In the genomic region with DNA sequence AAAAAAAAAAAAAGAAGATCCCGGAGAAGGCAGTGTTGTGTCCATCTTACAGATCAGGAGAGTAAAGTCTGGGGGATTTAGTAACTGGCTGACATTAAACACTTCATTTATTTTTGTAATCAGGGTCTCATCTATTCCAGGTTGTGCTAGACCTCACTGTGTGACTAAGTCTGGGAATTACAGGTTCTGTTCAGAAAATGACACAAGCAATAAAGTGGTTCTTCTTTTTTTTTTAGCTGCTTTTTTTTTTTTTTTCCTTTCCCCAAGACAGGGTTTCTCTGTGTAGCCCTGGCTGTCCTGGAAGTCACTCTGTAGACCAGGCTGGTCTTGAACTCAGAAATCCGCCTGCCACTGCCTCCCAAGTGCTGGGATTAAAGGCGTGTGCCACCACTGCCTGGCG, we compare ENCODE assay signal across 20 mouse cellular contexts. TPM values are rescaled to one million over a fixed set of nuclear protein-coding genes. Genes with fewer than 3 reads are reported as not detected.
A peak's percentile ranks its signal among the peaks of the same experiment; 100 is the strongest.
DNase-seq lines count a peak whose midpoint lies in the region; ATAC-seq and TF ChIP-seq lines count a peak whose summit lies in the region.
"Not testable (repeated sequence)": the region's sequence is repeated elsewhere in the genome, so short reads cannot be mapped to it uniquely, and the experiment has no call there.
"Had no signal": no experiment of that assay in that cellular context is flagged by ENCODE, and none has a peak within 500 bp of the region (broad histone marks: within the 10 kb centered on the region; RNA-seq: fewer than 3 reads in every experiment).

No protein-coding gene starts in this region.

- TF ChIP-seq CTCF in CH12.LX (conservative IDR thresholded peaks at IDR 0.05 in 1 of 2, IDR thresholded peaks at IDR 0.05 in 1 of 2; ENCODE audit: low read depth in 2 of 2, low read length in 2 of 2); MEL (IDR thresholded peaks at IDR 0.05 in 2 of 3, conservative IDR thresholded peaks at IDR 0.05 in 1 of 3; ENCODE audit: control insufficient read depth in 1 of 3, insufficient read depth in 1 of 3, low read depth in 2 of 3, low read length in 3 of 3, poor library complexity in 1 of 3, severe bottlenecking in 1 of 3); bone marrow macrophage, adult 2 months (IDR thresholded peaks at IDR 0.05; ENCODE audit: low read depth, low read length): not testable (repeated sequence)

- 89% methylated on average over 4 of the region's 4 CpGs for WGBS in intestine, embryonic 14.5 days
- WGBS in macrophage (ENCODE audit: missing documents), result 80% methylated on average over 3 of the region's 4 CpGs
- 89% methylated on average over 4 of the region's 4 CpGs for WGBS in stomach, embryonic 14.5 days
- 90% methylated on average over 4 of the region's 4 CpGs for WGBS in stomach, embryonic 16.5 days

- H3K4me3 ChIP-seq in CH12.LX (replicated peaks in 1 of 3; ENCODE audit: low read depth in 2 of 3, low read length in 2 of 3, poor library complexity in 1 of 3); MEL (ENCODE audit: control insufficient read depth in 1 of 2, insufficient read depth in 1 of 2, low read depth in 2 of 2, low read length in 2 of 2); bone marrow macrophage, adult 2 months (ENCODE audit: insufficient read depth, low read length); intestine, embryonic 14.5 days (ENCODE audit: low read depth, low read length); macrophage (ENCODE audit: inconsistent target); stomach, embryonic 14.5 days (ENCODE audit: low read depth, low read length); stomach, embryonic 16.5 days (replicated peaks; ENCODE audit: low read length): not testable (repeated sequence)

- ATAC-seq in intestine, embryonic 14.5 days (replicated peaks; ENCODE audit: low FRiP score, low TSS enrichment, low read depth); stomach, embryonic 14.5 days (ENCODE audit: insufficient number of reproducible peaks, insufficient read depth, low FRiP score, low read depth); stomach, embryonic 16.5 days (ENCODE audit: insufficient read depth, low FRiP score): not testable (repeated sequence)

- not testable (repeated sequence) for H3K27me3 ChIP-seq in CH12.LX (replicated peaks); MEL (ENCODE audit: control insufficient read depth in 1 of 2, insufficient read depth in 2 of 2, low read length in 2 of 2); intestine, embryonic 14.5 days (replicated peaks; ENCODE audit: control insufficient read depth, insufficient read depth, low read length); stomach, embryonic 14.5 days (ENCODE audit: control insufficient read depth, insufficient read depth, low read length); stomach, embryonic 16.5 days (ENCODE audit: control insufficient read depth, insufficient read depth, low read length)

- not testable (repeated sequence) for TF ChIP-seq POLR2A in CH12.LX (IDR thresholded peaks at IDR 0.05; ENCODE audit: low read depth, low read length); MEL (IDR thresholded peaks at IDR 0.05; ENCODE audit: control insufficient read depth in 1 of 2, insufficient read depth in 1 of 2, low read depth in 1 of 2, low read length in 2 of 2, poor library complexity in 1 of 2); bone marrow macrophage, adult 2 months (IDR thresholded peaks at IDR 0.05; ENCODE audit: borderline replicate concordance, low read depth, low read length)

- not testable (repeated sequence) for H3K9me3 ChIP-seq in CH12.LX (replicated peaks; ENCODE audit: low read length); MEL (replicated peaks; ENCODE audit: insufficient read depth, low read length); intestine, embryonic 14.5 days (ENCODE audit: control insufficient read depth, low read length); stomach, embryonic 14.5 days (ENCODE audit: control insufficient read depth, low read depth, low read length); stomach, embryonic 16.5 days (replicated peaks; ENCODE audit: control insufficient read depth, low read length)

- not testable (repeated sequence) for H3K79me2 ChIP-seq in CH12.LX (replicated peaks; ENCODE audit: control insufficient read depth, extremely low read depth, insufficient read depth, poor library complexity, severe bottlenecking); MEL (ENCODE audit: control insufficient read depth, insufficient read depth, low read length, poor library complexity); macrophage (ENCODE audit: inconsistent target)

- H3K4me1 ChIP-seq in CH12.LX (ENCODE audit: control insufficient read depth in 1 of 2, insufficient read depth in 2 of 2) (peaks cover 23 to 51% of the 10 kb centered on the region in 2 experiments), MEL (ENCODE audit: control insufficient read depth in 1 of 2, insufficient read depth in 2 of 2, low read length in 2 of 2) (peaks cover 42 to 53% of the 10 kb centered on the region in 2 experiments)
- H3K4me1 ChIP-seq in bone marrow macrophage, adult 2 months (ENCODE audit: control insufficient read depth, insufficient read depth, low read length), result peaks cover 59% of the 10 kb centered on the region
- H3K4me1 ChIP-seq in intestine, embryonic 14.5 days (replicated peaks; ENCODE audit: control insufficient read depth, insufficient read depth, low read length), result peaks cover 33% of the 10 kb centered on the region
- peaks cover 22% of the 10 kb centered on the region for H3K4me1 ChIP-seq in stomach, embryonic 14.5 days (ENCODE audit: control insufficient read depth, insufficient read depth, low read length)
- peaks cover 18% of the 10 kb centered on the region for H3K4me1 ChIP-seq in stomach, embryonic 16.5 days (ENCODE audit: control insufficient read depth, insufficient read depth, low read length)

- not testable (repeated sequence) for H3K9ac ChIP-seq in CH12.LX (ENCODE audit: insufficient read depth, low read depth); MEL (ENCODE audit: control insufficient read depth, low read depth, low read length, poor library complexity, severe bottlenecking); intestine, embryonic 14.5 days (ENCODE audit: low read length); stomach, embryonic 14.5 days (replicated peaks; ENCODE audit: low read depth, low read length); stomach, embryonic 16.5 days (ENCODE audit: low read length)

- dilution Hi-C loops in CH12.LX (cut with MboI; ENCODE audit: extremely low pct_ligation_motif_present, extremely low pct_unique_long_range_greater_than_20kb, low sequenced_read_pairs), result not testable (repeated sequence)

- not testable (repeated sequence) for H3K4me2 ChIP-seq in CH12.LX (ENCODE audit: insufficient read depth, low read depth, poor library complexity, severe bottlenecking); intestine, embryonic 14.5 days (ENCODE audit: low read length); stomach, embryonic 14.5 days (replicated peaks; ENCODE audit: low read depth, low read length); stomach, embryonic 16.5 days (ENCODE audit: low read depth, low read length)

- TF ChIP-seq EP300 in CH12.LX (IDR thresholded peaks at IDR 0.05; ENCODE audit: low read length); MEL (IDR thresholded peaks at IDR 0.05; ENCODE audit: low read depth in 1 of 2, low read length in 2 of 2): not testable (repeated sequence)

- H3K36me3 ChIP-seq in CH12.LX (replicated peaks in 1 of 2; ENCODE audit: control insufficient read depth in 1 of 2, insufficient read depth in 1 of 2, low read length in 1 of 2); intestine, embryonic 14.5 days (ENCODE audit: control insufficient read depth, insufficient read depth, low read length); macrophage (ENCODE audit: inconsistent target); stomach, embryonic 14.5 days (ENCODE audit: control insufficient read depth, insufficient read depth, low read length); stomach, embryonic 16.5 days (ENCODE audit: control insufficient read depth, insufficient read depth, low read length): not testable (repeated sequence)
- peaks cover 0 to 61% of the 10 kb centered on the region in 2 experiments; a peak in 2 of 4 replicates for H3K36me3 ChIP-seq in MEL (ENCODE audit: control insufficient read depth in 1 of 2, insufficient read depth in 2 of 2, low read length in 2 of 2)

- DNase-seq in CH12.LX (ENCODE audit: extremely low read depth); MEL (ENCODE audit: low read depth, low spot score); intestine, embryonic 14.5 days (ENCODE audit: low spot score): not testable (repeated sequence)

- in situ Hi-C loops in CH12.LX (cut with MboI; ENCODE audit: low pct_ligation_motif_present, low pct_unique_long_range_greater_than_20kb, low sequenced_read_pairs), result loop anchor here (10.0 kb wide), 1 partner anchor 57 kb away; no protein-coding TSS in a partner anchor

- TF ChIP-seq RAD21 in CH12.LX (IDR thresholded peaks at IDR 0.05; ENCODE audit: low read depth, low read length); MEL (IDR thresholded peaks at IDR 0.05; ENCODE audit: low read depth, low read length): not testable (repeated sequence)

- not testable (repeated sequence) for H3K27ac ChIP-seq in CH12.LX (ENCODE audit: insufficient read depth, low read depth)
- H3K27ac ChIP-seq in MEL (ENCODE audit: control insufficient read depth, low read depth, low read length) (peak overlapping the region; percentile 98), macrophage (peak overlapping the region; percentile 88)
- peak overlapping the region; percentile 94 for H3K27ac ChIP-seq in bone marrow macrophage, adult 2 months (ENCODE audit: insufficient read depth, low read depth, low read length)
- H3K27ac ChIP-seq in intestine, embryonic 14.5 days (ENCODE audit: low read depth), result peak overlapping the region; percentile 69
- 0 out of 2 replicates have a peak overlapping the region, but pooled peaks have one; percentile 41 for H3K27ac ChIP-seq in stomach, embryonic 14.5 days (ENCODE audit: low read length)
- peak overlapping the region; percentile 75; the same call in 1 of the 2 replicates for H3K27ac ChIP-seq in stomach, embryonic 16.5 days (ENCODE audit: low read length)

RNA-seq across cellular contexts. Expression of gene Scgb1a1, which starts 35.8 kb away (rescaled TPM):
- total RNA-seq in CH12.LX (2012; rRNA removed) (not detected in 2 replicates), CH12.LX (2014; rRNA removed) (not detected in 2 replicates), MEL (2012; rRNA removed) (not detected in 2 replicates)
- polyA plus RNA-seq in CH12.LX (2012; ENCODE audit: insufficient read length, low read depth) (not detected in 2 replicates), MEL (2012; ENCODE audit: insufficient read depth in 1 of 2, insufficient read length in 2 of 2, low read depth in 1 of 2, low replicate concordance in 2 of 2, missing spikeins in 1 of 2) (not detected), macrophage (2018) (not detected in 3 replicates)
- not detected in 2 replicates for polyA plus RNA-seq in bone marrow macrophage, adult 2 months (2012; ENCODE audit: insufficient read depth, insufficient read length, missing spikeins)
- not detected in 2 replicates for polyA plus RNA-seq in intestine, embryonic 14.5 days (2014; fragmentation: Nextera tagmentation; extraction: Ambion mirVana)
- total RNA-seq in macrophage (2018; cell fraction: chromatin; rRNA removed), result not detected
- total RNA-seq in macrophage (2018; cell fraction: cytosol; rRNA removed), result not detected
- total RNA-seq in macrophage (2018; cell fraction: nucleus; rRNA removed), result not detected
- polyA plus RNA-seq in stomach, embryonic 14.5 days (2014; fragmentation: Nextera tagmentation; extraction: Ambion mirVana), result not detected in 2 replicates
- 0.75 and 1.3 TPM in 2 replicates for polyA plus RNA-seq in stomach, embryonic 16.5 days (2015; fragmentation: Nextera tagmentation; extraction: Ambion mirVana)
- total RNA-seq: adrenal gland, adult 18-20 months; adrenal gland, adult 2 months; adrenal gland, postnatal 25 days; adrenal gland, postnatal 36 days; adrenal gland, postnatal 4 days; ES-E14; G1E had no signal
- polyA plus RNA-seq: activated CD4-positive, CD25-positive, alpha-beta regulatory T cell, adult 4 months; adrenal gland, adult 2 months; brain, embryonic 14.5 days; C2C12; CD4-positive, CD25-positive, alpha-beta regulatory T cell, adult 4 months; cerebellum, adult 2 months; G1E; Patski had no signal
